Mouse (Mus musculus) erythroblast, embryonic 14.5 days (primary cell): ENCODE results near the gene Gm10282. TPM values are rescaled to one million over a fixed set of nuclear protein-coding genes. Genes with fewer than 3 reads are reported as not detected.

Experiments
- H3K27me3 ChIP-seq: 2 replicates; pipeline ENCODE4 v1.6.1; 2012; ENCODE audit warnings: inconsistent platforms; ENCODE audit not compliant: control insufficient read depth
- H3K36me3 ChIP-seq: 2 replicates; pipeline ENCODE4 v1.6.1; 2012; ENCODE audit warnings: mild to moderate bottlenecking, inconsistent platforms; ENCODE audit not compliant: control insufficient read depth
- H3K4me1 ChIP-seq: 2 replicates; pipeline ENCODE4 v1.6.1; 2012; ENCODE audit warnings: inconsistent platforms; ENCODE audit not compliant: control insufficient read depth
- H3K4me3 ChIP-seq: replicated peaks from 2 replicates; pipeline ENCODE3; 2012; ENCODE audit warnings: moderate library complexity, mild to moderate bottlenecking, inconsistent platforms
- H3K9me3 ChIP-seq: 2 replicates; pipeline ENCODE4 v1.6.1; 2012; ENCODE audit warnings: low read length, inconsistent platforms, mixed read lengths; ENCODE audit not compliant: control insufficient read depth
- GATA1 ChIP-seq: IDR thresholded peaks from 2 replicates; pipeline ENCODE4 v1.6.1; 2012; ENCODE audit warnings: low read length, inconsistent platforms, mixed read lengths
- TAL1 ChIP-seq: IDR thresholded peaks from 3 replicates; pipeline ENCODE4 v1.6.1; 2012; ENCODE audit warnings: low read length, inconsistent platforms, mixed read lengths
- polyA plus RNA-seq: library from polyadenylated mRNA; stranded (reverse); fragments of >175 nt; gene quantifications from 2 replicates; pipeline ENCODE4 v1.2.3, GENCODE M21; 2012

The Gm10282 gene
- 5.6 and 6.0 TPM in 2 replicates for polyA plus RNA-seq

GRCm38 (mm10) chr8:72305210-72305905, at the start of gene Gm10282:
Gene Gm10282 (minus strand): TSS chr8:72305260.
- Histone ChIP-seq H3K27me3 (no peaks in the 10 kb centered on the region), H3K4me3 (no peak within 1 kb of the TSS), H3K4me1 (no peaks in the 10 kb centered on the region; the same call in 1 of the 2 replicates), H3K9me3 (no peaks in the 10 kb centered on the region), H3K36me3 (no peaks in the 10 kb centered on the region)
- TF ChIP-seq TAL1 = no peak
- no peak for TF ChIP-seq GATA1

GRCm38 (mm10) chr8:72354272-72354671, 49.2 kb upstream of the Gm10282 start:
- H3K4me1 ChIP-seq = peaks cover 13% of the 10 kb centered on the region
- H3K9me3 ChIP-seq = no peaks in the 10 kb centered on the region
- TF ChIP-seq TAL1 (no peak), GATA1 (no peak)
- no peak overlapping the region for H3K4me3 ChIP-seq
- H3K36me3 ChIP-seq = peaks cover 53% of the 10 kb centered on the region
- no peaks in the 10 kb centered on the region for H3K27me3 ChIP-seq

GRCm38 (mm10) chr8:72353700-72354045, 48.6 kb upstream of the Gm10282 start:
- no peaks in the 10 kb centered on the region for H3K9me3 ChIP-seq
- no peak for TF ChIP-seq GATA1
- TF ChIP-seq TAL1 = no peak
- no peaks in the 10 kb centered on the region for H3K27me3 ChIP-seq
- peaks cover 13% of the 10 kb centered on the region for H3K4me1 ChIP-seq
- H3K4me3 ChIP-seq = no peak overlapping the region
- H3K36me3 ChIP-seq = peaks cover 47% of the 10 kb centered on the region

- no peaks in the 10 kb centered on the region for H3K9me3 ChIP-seq
- no peak overlapping the region for H3K4me3 ChIP-seq
- H3K27me3 ChIP-seq = no peaks in the 10 kb centered on the region
- peaks cover 13% of the 10 kb centered on the region for H3K4me1 ChIP-seq
- TF ChIP-seq TAL1 = no peak
- TF ChIP-seq GATA1 = no peak
- H3K36me3 ChIP-seq = peaks cover 42% of the 10 kb centered on the region
Observed at GRCm38 (mm10) chr8:72352951-72353699, 48.1 kb upstream of the Gm10282 start.

- Histone ChIP-seq H3K4me3 (no peak overlapping the region), H3K27me3 (no peaks in the 10 kb centered on the region), H3K36me3 (peaks cover 38% of the 10 kb centered on the region), H3K9me3 (no peaks in the 10 kb centered on the region), H3K4me1 (peaks cover 13% of the 10 kb centered on the region)
- TF ChIP-seq TAL1 (no peak), GATA1 (no peak)
Observed at GRCm38 (mm10) chr8:72351405-72352005, 46.4 kb upstream of the Gm10282 start.

GRCm38 (mm10) chr8:72350727-72351126, 45.7 kb upstream of the Gm10282 start:
- Histone ChIP-seq H3K9me3 (no peaks in the 10 kb centered on the region), H3K4me3 (no peak overlapping the region), H3K27me3 (no peaks in the 10 kb centered on the region), H3K36me3 (peaks cover 34% of the 10 kb centered on the region), H3K4me1 (peaks cover 12% of the 10 kb centered on the region)
- TF ChIP-seq GATA1 (no peak), TAL1 (no peak)

- Histone ChIP-seq H3K36me3 (peaks cover 36% of the 10 kb centered on the region), H3K9me3 (no peaks in the 10 kb centered on the region), H3K27me3 (no peaks in the 10 kb centered on the region), H3K4me1 (peaks cover 8% of the 10 kb centered on the region), H3K4me3 (no peak overlapping the region)
- TF ChIP-seq TAL1 = no peak
- no peak for TF ChIP-seq GATA1
Observed at GRCm38 (mm10) chr8:72349838-72350237, 44.8 kb upstream of the Gm10282 start.

- no peak for TF ChIP-seq GATA1
- no peak for TF ChIP-seq TAL1
- H3K27me3 ChIP-seq = no peaks in the 10 kb centered on the region
- no peaks in the 10 kb centered on the region; the same call in 1 of the 2 replicates for H3K4me1 ChIP-seq
- no peaks in the 10 kb centered on the region for H3K9me3 ChIP-seq
- H3K4me3 ChIP-seq = no peak overlapping the region
- H3K36me3 ChIP-seq = peaks cover 43% of the 10 kb centered on the region
Observed at GRCm38 (mm10) chr8:72348956-72349355, 43.9 kb upstream of the Gm10282 start.

GRCm38 (mm10) chr8:72348114-72348513, 43.1 kb upstream of the Gm10282 start:
- no peaks in the 10 kb centered on the region; the same call in 1 of the 2 replicates for H3K4me1 ChIP-seq
- peaks cover 47% of the 10 kb centered on the region for H3K36me3 ChIP-seq
- H3K9me3 ChIP-seq = no peaks in the 10 kb centered on the region
- TF ChIP-seq GATA1 (no peak), TAL1 (no peak)
- H3K27me3 ChIP-seq = no peaks in the 10 kb centered on the region
- H3K4me3 ChIP-seq = no peak overlapping the region
